Mouse (Mus musculus) heart, adult 2 months (tissue): ENCODE data around the gene Ppp6r3.

ENCODE experiments used
- CTCF ChIP-seq: fragments of 200-600 bp; IDR thresholded peaks from 2 replicates; pipeline ENCODE4 v1.8.1; 2022; ENCODE audit warnings: antibody characterized with exemption, mild to moderate bottlenecking, moderate library complexity
- EP300 ChIP-seq: fragments of 200-500 bp; IDR thresholded peaks from 2 replicates; pipeline ENCODE4 v1.6.1; 2011; ENCODE audit warnings: low read depth, low read length, control low read depth; ENCODE audit not compliant: insufficient read depth
- POLR2A ChIP-seq: fragments of 200-500 bp; IDR thresholded peaks from 2 replicates; pipeline ENCODE4 v1.6.1; 2011; ENCODE audit warnings: mild to moderate bottlenecking, low read depth, low read length, control low read depth; ENCODE audit not compliant: insufficient read depth

DNA sequence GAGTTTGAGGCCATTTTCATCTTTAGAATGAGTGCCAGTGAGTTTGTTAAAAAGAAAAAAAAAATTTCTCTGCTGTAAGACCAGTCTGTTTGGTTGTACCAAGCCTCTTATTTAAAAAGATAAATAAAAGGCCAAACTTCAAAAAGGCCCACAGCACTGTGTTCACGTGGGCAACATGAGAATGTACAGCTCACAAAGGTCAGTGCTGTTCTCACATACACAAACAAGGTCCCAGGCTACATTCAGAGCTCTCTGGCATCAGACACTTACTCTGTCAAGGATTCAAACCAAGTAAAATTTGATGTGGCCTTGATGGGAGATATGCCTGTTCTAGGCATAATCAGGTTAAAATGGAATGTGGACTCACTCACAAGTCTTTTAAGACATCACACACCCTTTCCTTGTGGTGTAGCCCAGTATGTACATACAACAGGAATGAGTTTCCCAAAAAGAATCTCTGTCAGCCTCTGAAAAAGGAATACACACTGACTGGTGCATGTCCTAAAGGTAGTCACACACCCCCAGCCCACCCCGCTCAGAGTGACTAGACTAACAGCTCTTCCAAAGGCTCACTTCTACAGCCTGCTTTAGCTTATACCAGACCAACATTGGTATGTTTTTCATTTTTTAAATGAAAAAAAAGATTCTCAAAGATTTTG lies 19.3 kb downstream of the Ppp6r3 start:
- TF ChIP-seq CTCF (no peak), EP300 (no peak), POLR2A (no peak)
